ENCODE assay signal across 12 mouse cellular contexts in genomic region chr12:104492009-104492408, GRCm38 (mm10). TPM values are rescaled to one million over a fixed set of nuclear protein-coding genes. Genes with fewer than 3 reads are reported as not detected.
A peak's percentile ranks its signal among the peaks of the same experiment; 100 is the strongest.
DNase-seq lines count a peak whose midpoint lies in the region; ATAC-seq lines count a peak whose summit lies in the region.
"Had no signal": no experiment of that assay in that cellular context is flagged by ENCODE, and none has a peak within 500 bp of the region (broad histone marks: within the 10 kb centered on the region; RNA-seq: fewer than 3 reads in every experiment).

No protein-coding gene starts in this region.

- DNase-seq in adrenal gland, postnatal 14 days: peak; percentile 44
- no peak for DNase-seq in adrenal gland, postnatal 4 days (ENCODE audit: low spot score in 2 of 2)
- DNase-seq in layer of hippocampus, adult 9-11 months: peak; percentile 39
- DNase-seq in layer of hippocampus, adult 9-10 months (ENCODE audit: low spot score): no peak
- peak; percentile 52 for DNase-seq in 3T3-L1 (ENCODE audit: low read depth, low spot score)
- DNase-seq in gastrocnemius, postnatal 25 days: peak; percentile 81
- DNase-seq in testis, postnatal 10 days (ENCODE audit: low spot score): no peak
- DNase-seq: forebrain, postnatal 0 days; kidney, postnatal 14 days; right cerebral cortex, postnatal 4 days had no signal

- no peak for ATAC-seq in activated CD4-positive, CD25-positive, alpha-beta regulatory T cell, adult 4 months
- ATAC-seq: forebrain, postnatal 0 days had no signal

RNA-seq across cellular contexts. Expression of gene Gsc, which starts 18.9 kb away (rescaled TPM):
- not detected in 2 replicates for total RNA-seq in adrenal gland, postnatal 14 days (2021)
- total RNA-seq in adrenal gland, postnatal 4 days (2021): under 1 TPM; 0.31 to 0.39 TPM
- total RNA-seq in gastrocnemius, postnatal 25 days (2021): under 1 TPM in 1 of 2 experiments, not detected in 1; 0.20 TPM
- not detected for polyA plus RNA-seq in activated CD4-positive, CD25-positive, alpha-beta regulatory T cell, adult 4 months (2017; shearing (Covaris generic))
- total RNA-seq: left cerebral cortex, postnatal 25 days had no signal
- polyA plus RNA-seq: forebrain, postnatal 0 days had no signal

Comparison
In these comparisons a context has a peak if more than half of its experiments do, and no peak if none do; other contexts are left out.
1. DNase-seq: peak in adrenal gland, postnatal 14 days (single experiment), layer of hippocampus, adult 9-11 months (single experiment), 3T3-L1 (single experiment) and gastrocnemius, postnatal 25 days (single experiment); none in adrenal gland, postnatal 4 days (0 of 2), layer of hippocampus, adult 9-10 months (single experiment) and testis, postnatal 10 days (single experiment).